Mouse (Mus musculus) heart, adult 2 months (tissue): Measurements from ENCODE around the gene Lsm6.

ENCODE experiments used
- CTCF ChIP-seq: fragments of 200-600 bp; IDR thresholded peaks from 2 replicates; pipeline ENCODE4 v1.8.1; 2022; ENCODE audit warnings: antibody characterized with exemption, mild to moderate bottlenecking, moderate library complexity
- EP300 ChIP-seq: fragments of 200-500 bp; IDR thresholded peaks from 2 replicates; pipeline ENCODE4 v1.6.1; 2011; ENCODE audit warnings: low read depth, low read length, control low read depth; ENCODE audit not compliant: insufficient read depth
- POLR2A ChIP-seq: fragments of 200-500 bp; IDR thresholded peaks from 2 replicates; pipeline ENCODE4 v1.6.1; 2011; ENCODE audit warnings: mild to moderate bottlenecking, low read depth, low read length, control low read depth; ENCODE audit not compliant: insufficient read depth

DNA sequence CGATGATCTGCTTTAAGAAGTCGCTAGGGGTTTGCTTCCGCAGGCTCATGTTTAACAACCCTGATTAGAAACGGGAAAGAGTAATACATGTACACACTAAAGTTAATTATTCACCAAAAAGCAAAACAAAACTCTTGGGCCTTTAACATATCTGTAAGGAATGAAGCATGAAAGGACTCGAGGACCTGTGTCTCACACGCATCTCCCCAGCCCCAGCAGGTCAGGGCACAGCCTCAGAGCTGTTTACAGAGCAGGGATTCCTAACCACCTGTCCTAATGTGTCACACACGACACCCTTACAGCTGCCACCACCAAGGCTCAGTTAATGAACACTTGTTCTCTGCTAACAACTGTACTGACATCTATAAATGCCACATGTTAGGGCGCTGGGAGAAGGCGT lies 7.9 kb downstream of the Lsm6 start:
- TF ChIP-seq CTCF = no peak
- no peak for TF ChIP-seq POLR2A
- TF ChIP-seq EP300 = no peak
